Mouse (Mus musculus) splenic B cell, adult 2 months (primary cell): Measurements from ENCODE around the gene Egr2.
A peak's percentile ranks its signal among the peaks of the same experiment; 100 is the strongest.

Source experiments
- DNase-seq: peaks from one replicate; pipeline ENCODE4 v3.0.0-alpha.2; 2011; ENCODE audit warnings: low read depth, low spot score
- H3K27me3 ChIP-seq: 2 replicates; pipeline ENCODE4 v1.6.1; 2012; ENCODE audit warnings: mild to moderate bottlenecking, low read length, moderate library complexity, mixed read lengths; ENCODE audit not compliant: control insufficient read depth, poor library complexity, insufficient read depth, severe bottlenecking
- H3K36me3 ChIP-seq: 2 replicates; pipeline ENCODE4 v1.6.1; 2012; ENCODE audit warnings: mild to moderate bottlenecking, low read length, moderate library complexity, mixed read lengths; ENCODE audit not compliant: control insufficient read depth, poor library complexity, insufficient read depth, severe bottlenecking

Egr2 gene

GRCm38 (mm10) chr10:67559765-67560394 is 24.6 kb downstream of the Egr2 start:
- Histone ChIP-seq H3K27me3 (no peaks in the 10 kb centered on the region; the same call in 1 of the 2 replicates), H3K36me3 (no peaks in the 10 kb centered on the region)
- no peak for DNase-seq

DNA sequence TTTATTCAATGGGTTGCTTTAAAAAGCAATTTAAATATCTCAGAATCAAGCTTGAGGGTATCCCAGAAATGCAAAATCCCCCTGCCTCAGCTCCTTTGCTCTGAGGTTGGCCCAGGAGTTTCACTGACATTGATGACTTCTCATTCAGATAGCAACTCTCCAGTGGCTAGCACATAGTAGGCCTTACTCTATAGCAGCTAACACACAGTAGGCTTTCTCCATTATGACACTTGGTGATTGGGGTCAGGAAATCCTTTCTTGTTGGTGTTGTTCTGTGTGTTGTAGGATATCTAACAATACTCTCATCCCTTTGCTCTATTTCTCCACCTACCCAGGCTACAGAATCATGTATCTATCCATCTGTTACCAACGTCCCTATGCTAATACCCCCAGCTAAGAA is 25.9 kb downstream of the Egr2 start:
- no peak for DNase-seq
- H3K36me3 ChIP-seq: no peaks in the 10 kb centered on the region
- H3K27me3 ChIP-seq: no peaks in the 10 kb centered on the region

- no peaks in the 10 kb centered on the region for H3K27me3 ChIP-seq
- DNase-seq: peak; percentile 32
- H3K36me3 ChIP-seq: no peaks in the 10 kb centered on the region
Measured at GRCm38 (mm10) chr10:67564509-67564908, 29.2 kb downstream of the Egr2 start.

GRCm38 (mm10) chr10:67566104-67566503 is 30.8 kb downstream of the Egr2 start:
- DNase-seq: peak; percentile 69
- H3K27me3 ChIP-seq: no peaks in the 10 kb centered on the region
- no peaks in the 10 kb centered on the region for H3K36me3 ChIP-seq

DNA sequence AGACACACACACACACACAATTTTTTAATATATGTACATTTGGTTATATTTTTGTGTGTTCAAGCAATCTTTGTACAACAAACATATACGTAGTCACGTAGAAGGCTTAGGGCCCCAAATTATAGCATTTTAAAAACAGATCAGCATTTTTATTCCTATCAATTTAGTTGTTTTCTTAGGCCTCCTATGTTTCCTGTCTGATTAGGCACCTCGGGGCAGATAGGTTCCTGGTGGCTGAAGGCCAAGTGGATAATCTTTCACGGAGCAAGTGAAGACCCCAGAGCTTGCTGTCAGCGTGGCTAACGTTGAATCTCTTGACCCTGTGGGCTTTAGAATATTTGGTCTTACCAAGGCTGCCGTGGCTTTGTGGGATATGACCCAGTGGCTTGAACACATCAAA is 34.3 kb downstream of the Egr2 start:
- H3K27me3 ChIP-seq: no peaks in the 10 kb centered on the region
- no peaks in the 10 kb centered on the region for H3K36me3 ChIP-seq
- no peak for DNase-seq

GRCm38 (mm10) chr10:67571443-67571842 is 36.2 kb downstream of the Egr2 start:
- Histone ChIP-seq H3K27me3 (no peaks in the 10 kb centered on the region), H3K36me3 (no peaks in the 10 kb centered on the region)
- DNase-seq: no peak

DNA sequence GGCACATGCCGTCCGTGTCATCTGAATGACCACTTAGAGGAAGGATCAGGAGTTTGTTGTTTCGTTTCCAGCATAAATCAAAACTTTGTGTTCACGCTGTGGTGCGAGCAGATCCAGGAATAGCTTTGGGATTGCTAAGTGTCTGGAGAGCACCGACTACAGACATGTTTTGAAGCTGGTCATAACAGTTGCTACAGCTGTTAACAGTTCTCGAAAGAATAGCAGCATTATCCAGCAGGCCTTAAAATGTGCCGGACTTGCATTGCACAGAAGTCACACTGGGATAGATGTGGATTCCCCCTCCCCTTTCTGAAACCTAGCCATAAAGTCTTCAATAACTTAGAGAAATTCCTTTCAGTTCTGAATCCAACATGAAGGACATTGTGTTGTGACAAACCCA is 38.0 kb downstream of the Egr2 start:
- no peaks in the 10 kb centered on the region for H3K36me3 ChIP-seq
- DNase-seq: no peak
- H3K27me3 ChIP-seq: no peaks in the 10 kb centered on the region

DNA sequence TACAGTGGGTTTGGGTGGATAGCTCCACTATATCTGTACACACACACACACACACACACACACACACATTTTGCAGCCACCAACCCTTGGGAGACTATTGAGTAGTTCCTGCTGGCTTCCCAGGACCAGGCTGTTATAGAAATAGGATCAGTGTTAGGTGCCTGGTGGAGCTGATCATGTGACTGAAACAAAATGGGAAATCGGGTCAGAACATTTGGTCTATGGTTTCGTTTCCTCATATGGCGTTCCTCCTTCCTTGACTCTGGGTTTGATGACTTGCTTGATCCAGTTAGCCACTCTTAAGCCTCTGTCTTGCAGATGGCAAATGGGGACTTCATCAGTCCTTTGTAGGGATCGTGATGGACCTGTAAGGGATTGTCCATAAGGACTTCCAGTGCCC is 44.6 kb downstream of the Egr2 start:
- DNase-seq: peak; percentile 13
- Histone ChIP-seq H3K27me3 (no peaks in the 10 kb centered on the region), H3K36me3 (no peaks in the 10 kb centered on the region)

GRCm38 (mm10) chr10:67581698-67582285 is 46.5 kb downstream of the Egr2 start:
- DNase-seq: peak; percentile 61
- H3K27me3 ChIP-seq: no peaks in the 10 kb centered on the region

GRCm38 (mm10) chr10:67585873-67586610 is 50.8 kb downstream of the Egr2 start:
- peak; percentile 68 for DNase-seq
- Histone ChIP-seq H3K36me3 (no peaks in the 10 kb centered on the region), H3K27me3 (no peaks in the 10 kb centered on the region)

More at GRCm38 (mm10) chr10:67581698-67582285, 46.5 kb downstream of the Egr2 start:
- no peaks in the 10 kb centered on the region for H3K36me3 ChIP-seq
